Mouse (Mus musculus): Measurements from ENCODE around the gene Abr.

DNA sequence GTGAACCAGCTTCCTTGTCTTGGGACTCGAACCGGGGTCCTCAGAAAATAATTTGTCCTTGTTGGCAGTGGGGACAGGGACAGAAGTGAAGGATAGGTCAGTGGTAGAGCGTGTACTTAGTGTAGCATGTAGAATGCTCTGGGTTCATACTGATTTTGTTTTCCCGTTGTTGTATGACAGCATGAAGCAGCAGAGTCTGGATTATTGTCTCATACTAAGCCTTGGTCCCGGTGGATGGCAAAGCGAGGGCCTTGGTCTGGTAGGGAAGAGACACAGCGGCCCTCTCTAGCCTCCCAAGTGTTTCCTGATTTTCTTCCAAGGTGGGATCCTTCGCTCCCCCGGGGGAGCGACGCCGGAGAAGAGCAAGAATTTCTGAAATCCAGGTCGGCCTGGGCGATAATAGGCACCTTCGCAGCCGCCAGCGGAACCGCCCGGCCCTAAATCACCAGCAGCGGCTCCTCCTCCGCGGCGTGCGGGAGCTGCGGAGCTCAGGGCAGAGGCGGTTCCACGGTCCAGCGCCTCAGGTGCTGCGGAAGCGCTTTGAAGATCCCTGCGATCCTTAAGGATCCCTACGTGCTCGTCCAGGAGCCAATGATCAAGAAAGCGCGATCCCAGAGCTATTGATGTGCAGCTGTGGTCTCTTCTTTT is 44.0 kb upstream of the Abr start:
- no peak for TF ChIP-seq CTCF (IDR thresholded peaks at IDR 0.05; ENCODE audit: extremely low read depth, insufficient read length, insufficient replicate concordance, low read depth, low read length)
- no peak for TF ChIP-seq POLR2A (IDR thresholded peaks at IDR 0.05; ENCODE audit: low read depth, low read length)
